Mouse (Mus musculus) ES-Bruce4 (cell line): ENCODE results near the gene Ggta1.

ENCODE experiments used
- CTCF ChIP-seq: IDR thresholded peaks from one replicate; pipeline ENCODE4 v1.8.1; 2011; ENCODE audit warnings: low read depth, low read length
- EP300 ChIP-seq: IDR thresholded peaks from 2 replicates; pipeline ENCODE4 v1.6.1; 2011; ENCODE audit warnings: low read depth, low read length; ENCODE audit not compliant: insufficient read depth
- POLR2A ChIP-seq: IDR thresholded peaks from one replicate; pipeline ENCODE4 v1.8.1; 2011; ENCODE audit warnings: low read length; ENCODE audit not compliant: insufficient read depth

- no peak for TF ChIP-seq CTCF
- no peak for TF ChIP-seq EP300
- TF ChIP-seq POLR2A, result no peak
Observed at GRCm38 (mm10) chr2:35465677-35466076, 2.6 kb upstream of the Ggta1 start.
